Mouse (Mus musculus): ENCODE data around the gene Zfp260.

Gene Zfp260

DNA sequence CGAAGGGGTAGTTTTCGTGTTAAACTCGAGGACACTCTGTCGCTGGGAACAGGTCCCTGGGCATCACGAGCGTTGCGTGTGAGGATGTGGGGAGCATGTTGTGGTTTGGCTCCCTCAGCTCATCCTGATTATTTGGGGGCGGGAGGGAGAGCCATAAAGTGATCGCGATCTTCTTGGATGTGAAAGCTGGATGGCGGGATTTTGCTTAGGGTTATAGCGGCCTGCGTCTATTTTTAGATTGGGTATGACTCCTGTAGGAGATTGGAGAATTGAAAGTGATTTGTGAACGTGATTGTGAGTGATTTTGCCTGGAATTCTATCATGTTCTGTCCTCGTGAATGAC is 27.6 kb downstream of the Zfp260 start:
- ATAC-seq (ENCODE audit: low TSS enrichment) = peak; percentile 15; the same call in 1 of the 2 replicates

DNA sequence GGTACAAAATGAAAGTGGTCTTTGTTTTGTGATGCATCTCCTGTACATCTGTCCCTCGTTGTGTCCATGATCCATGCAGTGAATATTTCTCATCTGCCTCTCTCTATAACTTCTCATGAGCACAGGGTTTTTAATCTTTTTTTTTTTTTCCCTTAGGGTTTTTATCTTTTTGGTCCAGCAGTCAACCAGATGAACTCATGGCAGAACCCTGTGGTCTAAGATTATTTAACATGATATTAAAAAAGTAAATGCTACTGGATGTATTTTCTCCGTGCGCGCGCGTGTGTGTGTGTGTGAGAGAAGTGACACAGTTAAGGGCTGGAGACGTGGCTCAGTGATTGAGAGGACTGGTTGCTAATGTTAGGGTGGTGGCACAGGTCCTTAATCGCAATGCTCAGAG is 35.3 kb downstream of the Zfp260 start:
- ATAC-seq (ENCODE audit: low TSS enrichment) = no peak

DNA sequence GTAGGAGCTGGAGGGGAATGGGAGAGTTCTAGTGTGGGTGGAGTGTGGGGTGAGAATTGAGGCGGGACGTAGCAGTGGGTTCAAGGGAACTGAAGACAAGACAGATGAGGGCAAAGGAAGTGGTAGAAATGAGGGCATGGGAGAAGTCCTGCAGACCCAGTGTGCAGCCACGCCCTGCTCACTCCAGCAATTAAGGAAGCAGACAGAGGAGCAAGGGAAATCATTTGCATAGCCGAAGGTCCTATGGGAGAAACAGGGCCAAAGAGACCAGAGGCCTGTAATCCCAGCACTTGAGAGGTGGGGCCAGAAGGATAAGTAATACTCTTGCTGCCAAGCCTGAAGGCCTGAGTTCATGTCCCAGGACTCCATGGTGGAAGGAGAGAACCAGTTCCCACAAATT is 37.8 kb downstream of the Zfp260 start:
- no peak for ATAC-seq (ENCODE audit: low TSS enrichment)

DNA sequence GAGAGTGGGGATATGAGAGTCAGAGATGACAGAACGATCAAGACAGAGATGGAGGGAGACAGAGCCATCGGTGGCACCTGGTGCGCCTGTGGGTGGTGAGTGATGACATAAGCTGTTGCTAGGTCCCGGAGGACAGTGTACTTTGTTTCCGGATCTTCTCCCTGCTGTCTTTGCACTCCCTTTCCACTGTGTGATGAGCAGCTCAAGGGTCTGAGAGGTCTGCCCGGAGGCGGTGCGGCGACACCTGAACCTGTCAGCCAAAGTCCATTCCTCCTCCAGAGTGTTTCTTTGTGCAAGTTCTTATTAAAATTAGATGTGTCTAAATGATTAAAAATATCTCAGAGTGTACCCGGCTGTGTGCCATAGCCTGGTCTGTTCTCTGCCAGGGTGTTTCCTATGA is 42.2 kb downstream of the Zfp260 start:
- ATAC-seq (ENCODE audit: low TSS enrichment) = no peak; the same call in 1 of the 2 replicates

GRCm38 (mm10) chr7:30143170-30143554 is 48.6 kb downstream of the Zfp260 start:
- no peak for ATAC-seq (ENCODE audit: low TSS enrichment)

GRCm38 (mm10) chr7:30143555-30144209 is 49.1 kb downstream of the Zfp260 start:
- ATAC-seq (ENCODE audit: low TSS enrichment) = peak; percentile 62

DNA sequence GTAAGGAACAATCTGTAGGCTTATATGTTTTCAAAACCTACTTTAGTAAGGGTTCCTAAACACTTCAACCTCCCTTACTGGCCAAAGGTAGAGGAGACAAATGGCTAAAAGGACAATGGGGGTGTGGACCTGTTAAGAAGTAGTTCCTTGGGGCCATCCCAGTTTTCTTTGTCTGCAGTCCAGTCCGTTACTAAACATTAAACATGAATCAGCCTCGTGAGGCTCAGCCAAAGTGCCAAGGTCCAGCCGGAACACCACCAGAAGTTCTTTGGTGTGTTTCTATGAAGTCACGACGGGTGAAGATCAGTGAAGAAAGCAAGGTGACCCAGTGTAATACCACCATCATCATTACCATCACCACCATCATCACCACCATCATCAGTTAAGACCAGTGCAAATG is 52.4 kb downstream of the Zfp260 start:
- no peak for ATAC-seq (ENCODE audit: low TSS enrichment)

DNA sequence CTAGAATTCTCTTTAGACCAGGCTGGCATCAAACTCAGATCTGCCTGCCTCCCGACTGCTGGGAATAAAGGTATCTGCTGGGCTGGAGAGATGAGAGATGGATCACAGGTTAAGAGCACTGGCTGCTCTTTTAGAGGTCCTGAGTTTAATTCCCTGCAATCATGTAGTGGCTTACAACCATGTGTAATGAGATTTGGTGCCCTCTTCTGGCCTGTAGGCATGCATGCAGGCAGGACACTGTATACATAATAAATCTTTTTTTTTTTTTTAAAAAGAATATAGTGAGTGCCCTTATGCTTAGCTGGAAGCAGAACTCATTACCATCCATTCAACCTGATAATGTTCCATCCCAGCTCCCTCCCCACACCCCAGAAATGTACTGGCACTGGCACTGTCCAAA is 59.5 kb downstream of the Zfp260 start:
- ATAC-seq (ENCODE audit: low TSS enrichment) = no peak

- no peak for ATAC-seq (ENCODE audit: low TSS enrichment)
Observed at GRCm38 (mm10) chr7:30155507-30155906, 60.9 kb downstream of the Zfp260 start.
